Mouse (Mus musculus): ENCODE data around the gene Smad9.

The Smad9 gene

GRCm38 (mm10) chr3:54813418-54813988 lies 58.1 kb downstream of the Smad9 start:
- no peak for DNase-seq

GRCm38 (mm10) chr3:54814622-54815021 lies 59.2 kb downstream of the Smad9 start:
- no peak for DNase-seq

- no peak for DNase-seq
Observed at GRCm38 (mm10) chr3:54815292-54815691, 59.9 kb downstream of the Smad9 start.

- no peak for DNase-seq
Observed at GRCm38 (mm10) chr3:54822526-54822925, 67.1 kb downstream of the Smad9 start.

GRCm38 (mm10) chr3:54832491-54832890 lies 77.1 kb downstream of the Smad9 start:
- DNase-seq: no peak

- no peak for DNase-seq
Observed at GRCm38 (mm10) chr3:54835421-54835820, 80.0 kb downstream of the Smad9 start.
